Mouse (Mus musculus) CD4-positive, CD25-positive, alpha-beta regulatory T cell, adult 4 months (primary cell): ENCODE results near the gene 9130019O22Rik. TPM values are rescaled to one million over a fixed set of nuclear protein-coding genes. Genes with fewer than 3 reads are reported as not detected.

Experiments
- ATAC-seq: one replicate; pipeline ENCODE4 v1.8.0; 2017
- polyA plus RNA-seq, 2 experiments: library from polyadenylated mRNA; unstranded; fragments of 100-300 nt; shearing (Covaris generic); gene quantifications; one replicate each; pipeline ENCODE4 v1.2.1; 2017

9130019O22Rik gene
- polyA plus RNA-seq, 2 experiments from 2014 or later: 7.3 to 9.9 TPM

GRCm38 (mm10) chr7:127337636-127338035, 49.3 kb downstream of the 9130019O22Rik start:
- ATAC-seq: no peak

GRCm38 (mm10) chr7:127335604-127336003, 51.4 kb downstream of the 9130019O22Rik start:
- no peak for ATAC-seq

- no peak for ATAC-seq
Observed at GRCm38 (mm10) chr7:127333240-127333639, 53.7 kb downstream of the 9130019O22Rik start.

Other genes starting within 250 kb of the 9130019O22Rik start
- 100 to 1,000 TPM; 101 to 103 TPM for gene Spn, start 249.3 kb downstream of the 9130019O22Rik start, polyA plus RNA-seq
- 10 to 100 TPM; 39.7 to 51.9 TPM for gene Cd2bp2, start 191.1 kb downstream of the 9130019O22Rik start, polyA plus RNA-seq
- gene Tbc1d10b, start 178.7 kb downstream of the 9130019O22Rik start, polyA plus RNA-seq: 10 to 100 TPM; 12.5 to 18.4 TPM
- gene Mylpf, start 178.3 kb downstream of the 9130019O22Rik start, polyA plus RNA-seq: 10 to 100 TPM; 25.4 to 31.5 TPM
- 1 to 10 TPM; 6.6 to 7.9 TPM for gene Zfp553, start 154.1 kb downstream of the 9130019O22Rik start, polyA plus RNA-seq
- 100 to 1,000 TPM; 819 to 912 TPM for gene Sept1, start 154.0 kb downstream of the 9130019O22Rik start, polyA plus RNA-seq
- gene Zfp771, start 142.9 kb downstream of the 9130019O22Rik start, polyA plus RNA-seq: 1 to 10 TPM; 1.3 to 1.6 TPM
- 10 to 100 TPM; 39.7 to 50.1 TPM for gene Dctpp1, start 126.5 kb downstream of the 9130019O22Rik start, polyA plus RNA-seq
- 10 to 100 TPM; 17.3 to 23.4 TPM for gene Sephs2, start 113.1 kb downstream of the 9130019O22Rik start, polyA plus RNA-seq
- gene Itgal, start 90.9 kb downstream of the 9130019O22Rik start, polyA plus RNA-seq: 100 to 1,000 TPM; 169 to 297 TPM
- gene Zfp768, start 41.6 kb downstream of the 9130019O22Rik start, polyA plus RNA-seq: not detected
- gene Zfp747, start 11.1 kb downstream of the 9130019O22Rik start, polyA plus RNA-seq: 10 to 100 TPM; 12.7 to 17.6 TPM
- 1 to 10 TPM; 3.2 to 5.5 TPM for gene E430018J23Rik, start 6.5 kb upstream of the 9130019O22Rik start, polyA plus RNA-seq
- gene Zfp764, start 19.7 kb upstream of the 9130019O22Rik start, polyA plus RNA-seq: 1 to 10 TPM; 6.0 to 9.1 TPM
- gene Zfp688, start 34.9 kb upstream of the 9130019O22Rik start, polyA plus RNA-seq: 10 to 100 TPM; 16.0 to 18.9 TPM
- 1 to 10 TPM; 5.6 to 7.9 TPM for gene Zfp689, start 62.0 kb upstream of the 9130019O22Rik start, polyA plus RNA-seq
- 100 to 1,000 TPM; 181 to 236 TPM for gene Prr14, start 72.4 kb upstream of the 9130019O22Rik start, polyA plus RNA-seq
- gene Fbrs, start 92.0 kb upstream of the 9130019O22Rik start, polyA plus RNA-seq: 10 to 100 TPM; 22.9 to 24.0 TPM
- gene Srcap, start 124.8 kb upstream of the 9130019O22Rik start, polyA plus RNA-seq: 10 to 100 TPM in 1 of 2 experiments, 1 to 10 TPM in 1; 9.1 to 11.4 TPM
- 10 to 100 TPM; 29.9 to 31.9 TPM for gene Gm42715, start 132.4 kb upstream of the 9130019O22Rik start, polyA plus RNA-seq
- 10 to 100 TPM; 39.7 to 91.0 TPM for gene Tmem265, start 174.2 kb upstream of the 9130019O22Rik start, polyA plus RNA-seq
- gene Phkg2, start 186.2 kb upstream of the 9130019O22Rik start, polyA plus RNA-seq: 100 to 1,000 TPM; 109 to 138 TPM
- under 1 TPM; 0.56 to 0.70 TPM for gene Ccdc189, start 201.4 kb upstream of the 9130019O22Rik start, polyA plus RNA-seq
- 10 to 100 TPM; 26.3 to 45.6 TPM for gene Rnf40, start 201.6 kb upstream of the 9130019O22Rik start, polyA plus RNA-seq
- gene Zfp629, start 228.6 kb upstream of the 9130019O22Rik start, polyA plus RNA-seq: under 1 TPM; 0.16 to 0.56 TPM